Mouse (Mus musculus): ENCODE data around the gene Myadm.

Gene Myadm

DNA sequence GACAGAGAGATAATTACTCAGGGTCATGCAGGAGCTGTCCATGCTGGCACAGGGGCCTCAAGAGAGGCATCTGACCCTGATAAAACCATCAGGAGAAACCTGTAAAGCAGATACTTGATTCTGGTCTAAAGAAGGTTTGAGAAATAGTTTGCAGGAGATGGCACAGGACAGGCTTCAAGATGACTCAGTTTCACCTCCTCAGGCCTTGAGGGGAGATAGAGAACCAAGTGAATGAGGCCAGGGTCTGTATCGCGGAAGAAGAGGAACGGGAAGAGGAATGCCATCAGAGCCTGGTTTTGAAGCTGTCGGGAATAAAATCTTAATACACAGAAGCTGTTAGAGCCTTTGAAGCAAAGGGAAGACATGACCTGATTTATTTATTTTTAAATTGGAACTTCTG is 28.8 kb downstream of the Myadm start:
- in situ Hi-C loops (cut with MboI, MseI): no loop called here

DNA sequence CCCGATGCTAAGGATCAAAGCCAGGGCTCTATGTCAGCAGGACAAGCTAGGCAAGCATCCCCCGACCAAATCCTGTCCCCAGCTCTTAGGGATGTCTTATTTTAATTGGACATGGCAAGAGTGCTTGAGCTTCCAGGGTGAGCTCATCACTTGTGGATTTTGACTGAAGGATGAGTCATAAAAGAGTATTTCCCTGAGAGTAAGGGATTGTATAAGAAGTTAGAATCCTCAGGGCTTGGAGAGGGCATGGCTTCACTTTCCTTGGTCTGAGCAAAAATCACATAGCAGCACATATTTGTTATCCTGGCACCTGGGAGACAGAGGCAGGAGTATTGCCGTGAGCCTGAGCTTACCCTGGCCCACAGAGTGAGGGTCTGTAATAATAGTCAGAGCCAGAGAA is 32.0 kb downstream of the Myadm start:
- in situ Hi-C loops (cut with MboI, MseI): no loop called here

DNA sequence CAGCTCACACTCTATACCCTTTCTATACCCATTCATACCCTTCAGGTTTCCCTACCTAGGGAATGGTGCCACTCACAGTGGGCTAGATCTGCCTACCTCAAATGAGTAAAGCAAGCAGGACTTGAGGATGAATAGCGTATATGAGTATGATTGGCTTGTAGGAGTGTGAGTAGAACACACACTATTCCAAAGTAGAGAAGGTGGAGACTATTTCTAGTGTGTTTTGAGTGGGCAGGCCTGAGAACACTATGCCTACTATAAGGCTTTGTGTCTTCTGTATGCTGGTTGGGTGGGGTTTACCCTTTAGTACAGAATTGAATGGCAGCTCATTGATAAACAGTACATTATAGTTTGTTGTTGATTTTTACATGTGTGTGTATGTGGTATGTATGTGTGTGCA is 34.9 kb downstream of the Myadm start:
- in situ Hi-C loops (cut with MboI, MseI): no loop called here

DNA sequence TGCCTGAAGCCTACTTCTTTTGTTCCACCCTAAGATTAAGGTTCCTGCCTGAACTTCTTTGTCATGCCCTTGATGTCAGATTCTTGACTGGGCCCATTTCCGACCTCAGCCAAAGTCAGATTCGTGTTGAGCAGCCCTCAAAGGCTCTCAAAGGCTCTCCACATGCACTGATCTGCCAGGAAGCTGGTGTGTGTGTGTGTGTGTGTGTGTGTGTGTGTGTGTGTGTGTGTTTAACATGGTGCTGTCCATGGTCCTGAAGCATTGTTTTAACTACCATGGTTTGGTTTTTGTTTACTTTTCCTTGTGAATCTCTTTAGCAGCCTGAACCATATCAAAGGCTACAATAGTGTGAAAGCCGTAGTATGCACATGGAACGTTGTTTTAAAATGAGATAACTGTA is 39.1 kb downstream of the Myadm start:
- in situ Hi-C loops (cut with MboI, MseI): no loop called here

DNA sequence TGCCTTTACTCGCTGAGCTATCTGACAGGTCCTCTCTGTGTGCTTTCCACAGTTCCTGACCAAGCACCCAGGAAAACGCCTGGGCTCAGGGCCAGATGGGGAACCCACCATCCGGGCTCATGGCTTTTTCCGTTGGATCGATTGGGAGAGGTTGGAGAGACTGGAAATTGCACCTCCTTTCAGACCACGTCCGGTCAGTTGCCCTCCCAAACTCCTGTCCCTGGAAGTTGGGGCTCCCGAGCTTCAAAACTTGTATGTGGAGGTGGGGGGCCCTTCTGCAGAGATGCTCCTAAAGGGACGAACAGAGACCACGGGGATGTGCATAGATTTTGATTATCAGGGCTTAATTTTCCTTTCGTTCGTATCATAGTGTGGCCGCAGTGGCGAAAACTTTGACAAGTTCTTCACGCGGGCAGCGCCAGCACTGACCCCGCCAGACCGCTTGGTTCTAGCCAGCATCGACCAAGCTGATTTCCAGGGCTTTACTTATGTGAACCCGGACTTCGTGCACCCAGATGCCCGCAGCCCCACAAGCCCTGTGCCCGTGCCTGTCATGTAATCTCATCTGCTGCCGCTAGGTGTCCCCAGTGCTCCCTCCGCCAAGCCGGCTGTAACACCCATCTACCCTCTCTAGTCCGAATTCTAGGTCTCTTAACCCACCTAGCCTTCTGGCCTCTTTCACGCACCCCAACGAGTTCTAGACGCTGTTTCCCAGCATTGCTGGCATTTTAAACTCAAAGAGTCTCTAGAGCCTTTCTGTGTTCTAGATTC is 41.1 kb downstream of the Myadm start:
- in situ Hi-C loops (cut with MboI, MseI): no loop called here

DNA sequence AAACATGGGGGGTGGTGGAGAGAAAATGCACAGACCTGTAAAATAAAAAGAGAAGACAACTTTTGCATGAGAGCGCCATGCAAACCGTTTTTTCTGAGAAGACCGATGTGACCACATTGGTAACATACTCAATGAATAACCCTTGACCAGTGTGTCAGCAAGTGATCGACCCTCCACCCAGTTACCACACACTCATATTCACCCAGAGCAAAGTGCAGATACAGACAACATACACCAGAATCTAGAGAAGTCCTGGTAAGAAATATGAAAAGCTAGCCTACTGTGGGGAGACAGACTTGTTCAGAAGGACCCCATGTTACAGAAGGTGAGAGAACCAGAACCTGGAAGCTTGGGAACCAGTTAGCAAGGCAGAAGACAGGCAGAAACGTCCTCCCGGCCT is 42.3 kb downstream of the Myadm start:
- in situ Hi-C loops (cut with MboI, MseI): no loop called here

DNA sequence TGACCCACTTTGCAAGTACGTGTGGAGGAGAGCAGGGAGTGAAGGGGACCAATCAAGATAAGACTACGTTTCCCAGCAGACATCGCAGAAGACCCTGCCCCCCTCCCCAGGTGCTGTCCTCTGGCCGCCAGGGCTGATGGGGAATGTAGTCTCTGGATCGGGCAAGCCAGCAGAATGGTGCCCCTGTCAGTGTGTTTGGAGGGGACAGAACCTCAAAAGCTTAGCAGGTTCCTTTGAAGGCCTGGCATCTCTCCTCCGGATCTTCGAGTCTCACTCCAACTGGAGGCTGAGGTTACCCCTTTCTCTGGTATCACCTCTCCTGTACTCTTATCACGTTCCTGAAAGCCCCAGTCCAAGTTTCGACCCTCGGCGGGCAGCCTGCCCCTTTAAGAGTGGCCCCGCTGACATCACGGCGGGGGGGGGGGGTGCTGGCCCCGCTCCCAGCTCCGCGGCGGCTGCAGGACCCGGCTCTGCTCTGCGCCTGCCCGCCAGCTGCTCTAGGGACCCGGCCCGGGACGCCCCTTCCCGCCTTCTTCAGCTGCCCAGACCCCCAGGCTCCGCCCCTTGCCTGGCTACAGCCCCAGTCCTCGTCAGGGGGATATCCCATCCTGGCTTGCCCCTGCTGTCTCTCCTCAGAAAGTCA is 42.8 kb downstream of the Myadm start:
- in situ Hi-C loops (cut with MboI, MseI): no loop called here

DNA sequence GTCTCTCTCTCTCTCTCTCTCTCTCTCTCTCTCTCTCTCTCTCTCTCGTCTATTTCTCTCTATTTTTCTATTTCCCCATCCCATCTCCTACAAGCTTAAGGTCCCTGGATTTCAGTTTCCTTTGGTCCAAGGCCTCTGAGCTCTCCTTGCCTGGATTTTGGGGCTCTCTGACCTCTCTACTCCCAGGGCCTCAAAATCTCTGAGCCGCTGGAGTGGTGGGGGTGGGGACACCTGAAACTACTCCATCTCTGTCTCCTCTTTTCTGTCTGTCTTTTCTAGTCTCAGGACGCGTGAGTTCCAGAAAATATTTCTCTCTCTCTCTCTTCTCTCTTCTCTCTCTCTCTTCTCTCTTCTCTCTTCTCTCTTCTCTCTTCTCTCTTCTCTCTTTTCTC is 43.3 kb downstream of the Myadm start:
- in situ Hi-C loops (cut with MboI, MseI): no loop called here

DNA sequence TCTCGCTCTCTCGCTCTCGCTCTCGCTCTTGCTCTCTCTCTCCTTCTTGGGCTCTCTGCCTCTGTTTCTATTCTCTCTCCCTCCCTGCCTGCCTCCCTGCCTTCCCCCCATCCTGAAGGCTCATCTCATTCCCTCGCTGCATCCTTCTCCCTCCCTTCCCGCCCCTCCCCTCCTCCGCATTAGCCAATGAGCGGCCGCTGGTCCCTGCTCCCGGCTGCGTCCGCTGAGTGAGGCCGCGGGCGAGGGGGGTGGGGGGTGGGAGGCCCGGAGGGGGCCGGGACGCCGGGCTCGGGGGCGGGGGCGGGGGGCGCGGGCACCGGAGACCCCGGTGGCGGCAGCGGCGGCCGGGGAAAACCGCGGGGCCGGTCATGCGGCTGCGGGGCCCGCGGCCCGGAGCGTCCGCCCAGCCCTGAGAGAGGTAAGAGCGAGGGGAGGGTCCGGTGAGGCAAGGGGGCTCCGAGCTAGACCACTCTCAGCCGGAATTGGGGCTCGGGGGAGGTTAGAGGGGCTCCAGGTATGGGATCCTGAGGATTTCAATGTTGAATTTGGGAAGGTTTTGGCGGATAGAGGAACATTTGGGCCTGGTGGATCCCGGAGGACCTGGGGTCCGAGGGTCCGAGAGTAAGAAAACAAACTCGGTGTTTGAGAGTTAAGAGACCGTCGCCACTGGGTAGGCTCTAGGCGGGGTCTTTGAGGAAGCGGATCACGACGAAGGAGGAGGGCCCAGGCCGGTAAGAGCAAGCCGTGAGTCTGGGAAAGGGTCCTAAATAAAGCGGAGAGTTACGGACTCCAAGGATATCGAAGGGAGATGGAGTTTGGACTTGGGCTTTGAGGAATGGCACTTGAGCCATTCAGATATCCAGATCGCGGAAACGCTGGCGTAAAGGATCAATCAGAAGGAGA is 44.0 kb downstream of the Myadm start, which contains the start of gene Cacng7:
Gene Cacng7 (plus strand): TSS at position 337 of the 903 bp plus-strand sequence.
- in situ Hi-C loops (cut with MboI, MseI): no loop called here

DNA sequence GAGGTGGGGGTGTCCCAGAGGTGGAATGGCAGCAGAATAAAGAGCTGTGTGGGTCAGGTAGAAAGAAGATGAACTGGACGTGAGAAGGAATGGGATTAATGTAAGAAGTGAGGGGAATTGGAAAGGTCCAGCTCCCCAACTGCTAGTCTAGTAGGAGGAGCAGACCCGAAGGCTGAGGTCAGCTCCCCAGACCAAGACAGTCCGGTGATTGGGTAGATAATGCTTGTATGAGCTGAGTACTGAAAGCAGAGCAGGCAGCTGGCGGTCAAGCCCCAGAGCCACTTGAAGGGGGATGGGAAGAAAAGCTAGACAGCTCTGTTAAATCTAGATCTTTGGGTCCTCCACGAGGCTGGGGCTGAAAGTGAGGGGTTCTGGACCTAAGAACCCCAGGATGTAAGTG is 44.7 kb downstream of the Myadm start:
- in situ Hi-C loops (cut with MboI, MseI): no loop called here

DNA sequence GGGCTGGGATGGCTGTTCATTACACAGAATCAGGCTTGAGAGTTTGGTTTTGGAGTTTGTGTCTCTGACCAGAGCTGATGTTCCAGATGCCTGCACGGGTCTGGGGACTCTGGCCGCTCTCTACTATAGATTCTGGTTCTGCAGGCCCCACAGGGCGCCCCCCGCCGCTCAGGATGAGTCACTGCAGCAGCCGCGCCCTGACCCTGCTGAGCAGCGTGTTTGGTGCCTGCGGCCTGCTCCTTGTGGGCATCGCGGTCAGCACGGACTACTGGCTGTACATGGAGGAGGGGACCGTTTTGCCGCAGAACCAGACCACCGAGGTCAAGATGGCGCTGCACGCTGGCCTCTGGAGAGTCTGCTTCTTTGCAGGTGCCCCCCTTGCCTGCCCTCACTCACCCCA is 47.5 kb downstream of the Myadm start:
- in situ Hi-C loops (cut with MboI, MseI): loop anchor here in 1 of 2 experiments (5.0 kb wide), 1 partner anchor 106 kb away; no protein-coding TSS in a partner anchor

DNA sequence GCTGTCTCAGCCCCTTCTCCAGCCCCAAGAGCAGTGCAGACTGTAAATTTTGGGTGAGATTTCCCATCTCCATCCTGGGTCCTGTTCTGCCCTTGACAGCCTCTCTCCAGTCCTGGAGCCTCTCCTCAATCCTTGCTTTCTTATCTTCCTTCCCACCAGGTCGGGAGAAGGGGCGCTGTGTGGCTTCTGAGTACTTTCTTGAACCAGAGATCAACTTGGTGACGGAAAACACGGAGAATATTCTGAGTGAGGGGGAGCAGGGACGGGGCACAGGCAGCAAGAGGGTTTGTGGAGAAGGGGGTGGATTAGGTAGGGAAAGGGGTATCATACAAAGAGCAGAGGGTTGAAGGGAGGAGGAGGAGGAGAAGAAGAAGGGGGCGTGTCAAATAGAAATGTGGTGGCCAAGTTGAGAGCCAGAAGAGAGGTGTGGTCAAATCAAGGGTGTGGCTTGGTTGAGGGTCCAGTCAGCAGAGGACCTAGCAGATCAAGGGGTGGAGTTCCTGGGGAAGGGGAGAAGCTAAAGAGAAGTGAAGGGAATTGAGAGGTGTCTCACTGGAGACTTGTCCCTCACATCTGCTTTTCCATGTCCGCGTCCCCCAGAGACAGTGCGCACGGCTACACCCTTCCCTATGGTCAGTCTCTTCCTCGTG is 49.5 kb downstream of the Myadm start:
- in situ Hi-C loops (cut with MboI, MseI): loop anchor here in 1 of 2 experiments (5.0 kb wide), 1 partner anchor 104 kb away; no protein-coding TSS in a partner anchor

DNA sequence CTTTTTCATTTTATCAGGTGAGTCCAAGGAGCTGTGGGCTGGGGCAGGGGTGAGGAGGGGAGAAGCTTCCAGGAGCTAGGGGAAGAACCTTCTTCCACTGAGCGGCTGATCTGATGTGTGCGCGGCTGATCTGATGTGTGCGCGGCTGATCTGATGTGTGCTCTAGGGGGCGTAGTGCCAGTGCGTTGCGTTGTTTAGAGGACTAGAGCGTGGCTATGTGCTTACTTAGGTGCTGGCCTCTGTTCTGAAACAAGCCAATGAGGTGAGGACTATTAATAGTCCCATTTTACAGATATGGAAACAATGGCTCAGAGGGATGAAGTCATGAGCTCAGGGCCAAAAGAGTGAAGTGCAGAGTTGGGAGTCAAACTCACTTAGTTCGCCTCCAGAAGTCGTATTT is 50.1 kb downstream of the Myadm start:
- in situ Hi-C loops (cut with MboI, MseI): loop anchor here in 1 of 2 experiments (5.0 kb wide), 1 partner anchor 103 kb away; no protein-coding TSS in a partner anchor

DNA sequence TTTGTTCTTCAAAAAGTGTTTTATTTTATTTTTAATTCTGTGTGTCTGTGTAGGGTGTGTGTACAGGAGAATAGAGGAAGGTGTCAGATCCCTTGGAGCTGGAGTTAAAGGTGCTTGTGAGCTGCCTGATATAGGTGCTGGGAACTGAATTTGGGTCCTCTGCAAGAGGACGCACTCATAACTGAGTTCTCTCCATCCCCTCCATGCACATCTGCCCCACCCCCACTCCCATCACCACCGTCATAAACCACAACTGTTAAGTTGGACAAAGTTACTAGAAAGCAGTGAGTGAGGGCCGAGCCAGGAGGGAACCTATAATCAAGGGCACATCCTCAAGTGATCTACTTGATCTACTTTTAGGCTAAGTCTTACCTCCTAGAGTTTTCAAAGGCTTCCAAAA is 55.0 kb downstream of the Myadm start:
- in situ Hi-C loops (cut with MboI, MseI): no loop called here

DNA sequence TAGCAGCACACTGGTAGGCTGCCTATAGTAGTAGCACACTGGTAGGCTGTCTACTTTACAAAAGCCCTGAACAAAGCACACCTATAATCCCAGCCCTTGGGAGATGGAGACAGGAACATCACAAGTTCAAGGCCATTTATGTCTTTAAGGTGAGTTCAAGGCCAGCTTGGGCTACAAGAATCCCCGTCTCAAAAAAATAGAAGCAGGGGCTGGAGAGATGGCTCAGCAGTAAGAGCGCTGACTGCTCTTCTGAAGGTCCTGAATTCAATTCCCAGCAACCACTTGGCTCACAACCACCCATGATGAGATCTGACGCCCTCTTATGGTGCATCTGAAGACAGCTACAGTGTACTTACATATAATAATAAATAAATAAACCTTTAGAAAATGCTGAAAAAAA is 56.4 kb downstream of the Myadm start:
- in situ Hi-C loops (cut with MboI, MseI): no loop called here

DNA sequence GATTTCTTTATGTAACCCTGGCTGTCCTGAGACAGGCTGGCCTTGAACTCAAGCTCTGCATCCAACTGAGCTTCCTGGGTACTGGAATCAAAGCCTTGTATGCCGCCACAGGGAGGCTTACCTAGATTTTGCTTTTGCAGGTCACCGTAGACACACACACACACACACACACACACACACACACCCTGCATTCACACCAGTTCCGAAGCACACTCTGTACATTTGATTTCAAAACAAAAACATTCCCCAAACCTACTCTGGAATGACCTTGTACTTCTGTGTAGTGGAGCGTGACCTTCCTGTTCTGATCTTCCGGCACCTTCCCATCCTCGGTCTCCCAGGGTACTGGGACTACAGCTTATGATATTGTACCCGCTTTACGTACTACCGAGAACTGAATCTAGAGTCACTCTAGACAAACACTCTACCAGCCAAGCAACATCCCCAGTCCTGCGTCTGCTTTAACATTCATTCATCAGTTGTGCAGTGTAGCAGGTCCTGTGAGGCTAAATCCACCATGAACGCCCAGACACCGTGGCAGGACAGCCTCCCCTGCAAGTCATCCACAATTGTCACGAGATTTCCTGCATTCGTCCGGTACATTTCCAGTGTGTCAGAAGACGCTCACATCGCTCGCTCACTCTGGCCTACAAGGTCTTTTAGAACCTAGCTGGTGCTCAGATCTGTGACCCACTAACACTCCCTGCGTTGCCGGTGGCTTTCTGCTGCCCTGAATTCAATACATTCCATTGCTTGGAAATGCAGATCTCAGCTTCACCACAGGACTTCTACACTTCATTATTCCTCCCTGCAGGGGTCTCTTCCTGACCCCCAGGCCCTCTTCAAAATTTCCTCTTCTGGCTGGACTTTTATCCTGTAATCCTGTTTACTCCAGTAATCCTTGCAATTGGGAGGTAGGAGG is 58.7 kb downstream of the Myadm start:
- in situ Hi-C loops (cut with MboI, MseI): no loop called here

DNA sequence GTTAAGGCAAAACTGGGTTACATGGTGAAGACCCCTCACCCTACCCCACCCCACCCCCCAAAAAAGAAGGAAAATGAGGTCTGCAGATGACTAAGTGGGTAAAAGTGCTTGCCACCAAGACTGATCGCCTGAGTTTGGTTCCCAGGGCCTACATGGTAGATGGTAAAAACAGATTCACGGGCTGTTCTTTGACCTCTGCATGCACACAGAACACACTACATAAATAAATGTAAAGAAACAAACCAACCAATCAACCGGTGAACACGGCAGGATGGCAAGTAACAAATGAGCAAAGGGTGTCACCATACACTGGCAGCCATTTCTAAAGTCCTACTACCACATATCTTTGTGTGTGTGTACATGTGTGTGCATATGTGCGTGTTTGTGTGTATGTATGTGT is 59.4 kb downstream of the Myadm start:
- in situ Hi-C loops (cut with MboI, MseI): no loop called here

DNA sequence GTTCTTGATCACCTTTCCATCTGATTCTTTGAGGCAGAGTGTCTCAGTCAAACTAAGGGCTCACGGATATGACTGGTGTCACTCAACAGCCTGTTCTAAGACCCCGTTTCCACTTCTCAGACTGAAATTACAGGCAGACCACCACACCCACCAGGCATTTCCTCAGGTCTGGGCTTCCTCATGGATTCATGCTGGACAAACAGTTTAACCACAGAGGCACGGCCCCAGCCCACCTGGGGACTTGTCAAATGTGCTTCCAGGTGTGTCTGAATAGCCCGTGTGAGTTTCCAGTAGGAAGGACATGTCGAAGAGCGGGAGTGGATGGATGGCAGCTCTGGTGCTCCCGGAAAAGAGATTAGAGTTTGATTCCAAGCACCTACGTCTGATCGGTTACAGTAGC is 60.9 kb downstream of the Myadm start:
- in situ Hi-C loops (cut with MboI, MseI): no loop called here

Data from T-helper 17 cell (primary cell).